Mouse (Mus musculus): ENCODE data around the gene Wscd1.

DNA sequence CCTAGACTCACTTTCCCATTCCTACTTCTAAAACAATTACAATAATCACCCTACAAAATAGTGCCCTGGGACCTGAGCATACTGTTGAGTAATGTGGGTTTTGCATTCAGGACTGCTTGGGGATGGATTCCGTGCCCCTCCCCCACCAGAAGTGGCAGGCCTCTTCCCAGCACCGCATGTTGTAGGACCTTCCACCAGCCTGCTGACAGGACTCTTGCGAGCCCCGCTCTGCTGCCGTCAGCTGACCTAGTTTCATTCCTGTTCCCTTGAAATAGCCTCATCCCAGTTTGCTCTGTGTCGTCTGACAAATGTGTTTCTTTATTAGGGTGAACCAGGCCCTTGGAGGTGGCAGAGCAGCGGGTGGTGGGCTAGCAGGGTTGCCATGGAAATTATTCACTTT, 64.8 kb downstream of the Wscd1 start:
- TF ChIP-seq MAFK (IDR thresholded peaks at IDR 0.05; ENCODE audit: insufficient read depth, low read depth, low read length) (no peak), HCFC1 (IDR thresholded peaks at IDR 0.05; ENCODE audit: borderline replicate concordance, insufficient read depth, low read length) (no peak), ZNF384 (IDR thresholded peaks at IDR 0.05; ENCODE audit: low read depth, low read length) (no peak), CHD2 (IDR thresholded peaks at IDR 0.05; ENCODE audit: low read depth, low read length) (no peak)
